Mouse (Mus musculus) thymus, adult 2 months (tissue): Measurements from ENCODE around the gene Cyb5r3. TPM values are rescaled to one million over a fixed set of nuclear protein-coding genes. Genes with fewer than 3 reads are reported as not detected.

Experiments
- DNase-seq: peaks from one replicate; pipeline ENCODE4 v3.0.0; 2021
- H3K27ac ChIP-seq: fragments of 200-500 bp; 2 replicates; pipeline ENCODE4 v1.5.1; 2012; ENCODE audit warnings: low read length, control low read depth; ENCODE audit not compliant: control insufficient read depth, insufficient read depth
- H3K27me3 ChIP-seq: fragments of 200-500 bp; 2 replicates; pipeline ENCODE4 v1.6.1; 2012; ENCODE audit warnings: mild to moderate bottlenecking, low read length, moderate library complexity, mixed read lengths; ENCODE audit not compliant: control insufficient read depth, insufficient read depth
- H3K36me3 ChIP-seq: fragments of 200-500 bp; 2 replicates; pipeline ENCODE4 v1.6.1; 2012; ENCODE audit warnings: mild to moderate bottlenecking, low read length, moderate library complexity; ENCODE audit not compliant: control insufficient read depth, insufficient read depth
- H3K4me1 ChIP-seq: fragments of 200-500 bp; replicated peaks from 2 replicates; pipeline ENCODE4 v1.6.1; 2012; ENCODE audit warnings: low read length; ENCODE audit not compliant: control insufficient read depth, insufficient read depth
- H3K4me3 ChIP-seq: fragments of 200-500 bp; 2 replicates; pipeline ENCODE4 v1.5.1; 2012; ENCODE audit warnings: mild to moderate bottlenecking, low read length, control low read depth, moderate library complexity; ENCODE audit not compliant: control insufficient read depth, insufficient read depth
- CTCF ChIP-seq: fragments of 200-500 bp; IDR thresholded peaks from 2 replicates; pipeline ENCODE4 v1.5.1; 2012; ENCODE audit warnings: mild to moderate bottlenecking, control low read depth, low read length, moderate library complexity, borderline replicate concordance; ENCODE audit not compliant: control insufficient read depth, poor library complexity, insufficient read depth; ENCODE audit errors: extremely low read depth
- POLR2A ChIP-seq: fragments of 200-500 bp; IDR thresholded peaks from 2 replicates; pipeline ENCODE4 v1.6.1; 2012; ENCODE audit warnings: mild to moderate bottlenecking, low read length, control low read depth, moderate library complexity; ENCODE audit not compliant: control insufficient read depth, poor library complexity, insufficient read depth; ENCODE audit errors: extremely low read depth
- WGBS: fragments of 180-500 bp; shearing (Covaris S2); methylation state at CpG from one replicate; pipeline ENCODE4 v1.1.7; 2018; 5-methylcytosine and 5-hydroxymethylcytosine counted together
- polyA plus RNA-seq: library from polyadenylated mRNA; depleted of rRNA; stranded (reverse); fragments of >200 nt; gene quantifications from 2 replicates; pipeline ENCODE4 v1.2.3, GENCODE M21; 2012

The Cyb5r3 gene
- polyA plus RNA-seq, 1 experiment = 60.5 TPM

- H3K27me3 ChIP-seq = no peaks in the 10 kb centered on the region
- H3K36me3 ChIP-seq = no peaks in the 10 kb centered on the region; the same call in 1 of the 2 replicates
- TF ChIP-seq CTCF (no peak), POLR2A (no peak)
- no peaks in the 10 kb centered on the region for H3K4me1 ChIP-seq
- no peak for DNase-seq
- H3K27ac ChIP-seq = no peak overlapping the region
- H3K4me3 ChIP-seq = no peak overlapping the region
- WGBS = 94% methylated on average over 13 of the region's 13 CpGs
Observed at GRCm38 (mm10) chr15:83165526-83166315, 6.7 kb downstream of the Cyb5r3 start.

DNA sequence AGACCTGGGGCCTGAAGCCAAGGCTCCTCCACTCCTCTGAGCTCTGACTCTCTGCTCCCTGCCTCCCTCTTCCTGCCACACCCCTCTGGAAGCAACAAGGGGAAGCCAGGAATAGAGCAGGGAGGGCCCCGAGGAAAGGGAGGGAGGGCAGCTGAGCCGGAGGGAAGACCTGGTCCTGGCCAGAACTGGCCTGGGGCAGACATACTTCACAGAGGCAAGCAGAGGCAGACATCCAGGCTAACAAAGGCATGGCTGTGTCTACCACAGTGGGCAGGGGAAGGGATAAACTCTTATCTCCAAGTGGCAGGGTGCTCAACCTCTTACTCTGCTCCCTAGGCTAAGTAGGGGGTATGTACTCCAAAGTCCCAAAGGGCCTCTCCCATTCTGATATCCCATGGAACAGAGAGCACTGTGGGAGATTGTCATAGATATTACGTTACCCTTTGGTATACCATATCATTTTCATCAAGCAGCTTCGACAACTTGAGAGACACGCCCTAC is 7.4 kb downstream of the Cyb5r3 start:
- DNase-seq = no peak
- TF ChIP-seq POLR2A = no peak
- Histone ChIP-seq H3K27me3 (no peaks in the 10 kb centered on the region), H3K36me3 (no peaks in the 10 kb centered on the region; the same call in 1 of the 2 replicates), H3K27ac (no peak overlapping the region), H3K4me3 (no peak overlapping the region), H3K4me1 (no peaks in the 10 kb centered on the region)
- WGBS = 92% methylated on average over 5 of the region's 5 CpGs

DNA sequence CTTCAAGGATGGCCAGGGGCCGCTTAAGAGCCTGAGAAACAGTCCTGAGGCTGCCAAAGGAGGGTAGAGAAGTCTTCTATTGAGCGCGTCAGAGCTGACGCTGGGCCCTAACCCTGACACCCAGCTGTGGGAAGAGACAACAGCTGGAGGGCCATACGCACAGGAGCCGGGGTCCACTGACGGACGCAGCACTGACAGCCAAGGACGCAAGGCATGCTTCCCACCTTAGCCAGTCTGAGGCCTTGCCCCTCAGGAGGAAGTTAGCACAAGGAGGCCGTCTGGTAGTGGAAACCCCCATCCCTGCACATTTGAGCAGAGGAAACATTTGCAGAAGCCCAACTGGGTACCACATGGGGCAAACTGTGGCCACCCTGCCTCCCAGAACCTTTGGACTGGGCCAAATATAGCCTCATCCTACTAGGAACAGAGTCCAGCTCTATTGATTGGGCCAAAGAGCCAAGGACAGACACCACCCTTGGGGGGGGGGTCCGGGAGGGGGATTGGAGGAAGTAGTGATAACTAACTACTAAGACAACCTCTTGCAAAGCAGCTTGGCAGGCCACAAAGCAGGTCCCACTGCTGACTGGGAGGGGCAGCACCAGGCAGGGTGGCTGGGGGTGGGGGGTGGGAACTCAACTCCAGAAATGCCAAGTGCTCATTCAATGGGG is 9.4 kb downstream of the Cyb5r3 start:
- WGBS = 93% methylated on average over 11 of the region's 11 CpGs
- DNase-seq = no peak
- TF ChIP-seq CTCF = no peak
- H3K27ac ChIP-seq = no peak overlapping the region
- no peaks in the 10 kb centered on the region for H3K4me1 ChIP-seq
- H3K36me3 ChIP-seq = no peaks in the 10 kb centered on the region; the same call in 1 of the 2 replicates
- no peak overlapping the region for H3K4me3 ChIP-seq
- no peaks in the 10 kb centered on the region for H3K27me3 ChIP-seq

DNA sequence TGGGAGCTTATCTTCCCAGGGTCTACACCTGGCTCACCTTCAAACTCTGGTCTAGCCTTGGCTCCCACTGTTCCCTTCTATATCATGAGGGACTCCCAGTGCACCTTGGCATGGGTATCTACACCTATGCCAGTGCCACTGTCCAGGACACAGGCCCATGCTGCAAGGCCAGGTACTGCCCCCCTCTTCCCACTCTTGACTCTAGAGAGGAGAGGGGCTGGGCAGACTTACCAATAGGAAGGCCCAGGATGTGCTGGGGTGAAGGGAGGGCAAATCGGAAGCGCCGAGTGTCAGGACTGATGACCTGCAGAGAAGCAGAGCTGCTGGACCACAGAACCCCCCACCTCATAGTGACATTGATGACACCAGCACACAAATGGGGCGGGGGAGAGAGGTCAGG is 10.4 kb downstream of the Cyb5r3 start:
- DNase-seq = no peak
- Histone ChIP-seq H3K36me3 (no peaks in the 10 kb centered on the region; the same call in 1 of the 2 replicates), H3K27me3 (no peaks in the 10 kb centered on the region), H3K4me1 (no peaks in the 10 kb centered on the region), H3K27ac (no peak overlapping the region), H3K4me3 (no peak overlapping the region)
- TF ChIP-seq CTCF = no peak
- no peak for TF ChIP-seq POLR2A
- WGBS = 100% methylated on average over 4 of the region's 4 CpGs

GRCm38 (mm10) chr15:83161062-83161748 is 11.2 kb downstream of the Cyb5r3 start:
- TF ChIP-seq POLR2A (no peak), CTCF (no peak)
- Histone ChIP-seq H3K27me3 (no peaks in the 10 kb centered on the region), H3K36me3 (no peaks in the 10 kb centered on the region; the same call in 1 of the 2 replicates), H3K27ac (no peak overlapping the region), H3K4me3 (no peak overlapping the region), H3K4me1 (no peaks in the 10 kb centered on the region)
- 95% methylated on average over 10 of the region's 10 CpGs for whole genome bisulfite sequencing
- no peak for DNase-seq

DNA sequence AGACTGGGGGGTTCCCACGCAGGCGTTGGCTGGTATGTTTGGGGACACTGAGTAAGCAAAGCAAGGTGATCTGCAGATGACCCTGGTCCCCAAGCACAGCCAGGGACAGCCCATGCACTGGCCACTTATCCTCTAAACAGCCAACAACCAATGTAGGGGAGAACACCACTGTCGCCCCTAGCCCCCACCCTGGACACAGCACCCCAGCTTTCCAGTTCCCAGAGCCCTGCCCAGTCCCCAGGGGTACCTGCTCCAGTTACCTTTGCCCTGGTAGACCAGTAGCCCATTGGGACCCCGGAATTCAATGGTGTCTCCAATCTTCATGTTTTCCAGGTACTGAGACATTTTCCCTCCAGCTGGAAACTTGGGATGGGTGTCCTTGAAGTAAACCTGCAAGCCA is 11.8 kb downstream of the Cyb5r3 start:
- TF ChIP-seq POLR2A (no peak), CTCF (no peak)
- no peaks in the 10 kb centered on the region for H3K27me3 ChIP-seq
- no peak for DNase-seq
- no peaks in the 10 kb centered on the region; the same call in 1 of the 2 replicates for H3K36me3 ChIP-seq
- H3K4me3 ChIP-seq = no peak overlapping the region
- H3K27ac ChIP-seq = no peak overlapping the region
- WGBS = 99% methylated on average over 4 of the region's 4 CpGs
- no peaks in the 10 kb centered on the region for H3K4me1 ChIP-seq
